Mouse (Mus musculus): ENCODE measurements at regions not wholly inside any gene's neighbourhood (a gene's known extent, or its start where the extent isn't known, plus 50 kb on each side); places are given as distances from the start of the nearest gene placed in this dataset.
A peak's percentile ranks its signal among the peaks of the same experiment; 100 is the strongest.

- H3K4me3 ChIP-seq (ENCODE audit: low read depth, low read length) = no peak overlapping the region
- 68% methylated on average over 5 of the region's 5 CpGs for WGBS
- peaks cover 22% of the 10 kb centered on the region for H3K4me1 ChIP-seq (ENCODE audit: control insufficient read depth, insufficient read depth, low read length)
- no peak overlapping the region for H3K27ac ChIP-seq (ENCODE audit: low read depth, low read length)
- no peaks in the 10 kb centered on the region for H3K27me3 ChIP-seq (ENCODE audit: control insufficient read depth, insufficient read depth, low read length)
- ATAC-seq (ENCODE audit: low FRiP score) = no peak
- H3K9me3 ChIP-seq (ENCODE audit: control insufficient read depth, low read length) = no peaks in the 10 kb centered on the region
- no peaks in the 10 kb centered on the region for H3K36me3 ChIP-seq (ENCODE audit: control insufficient read depth, insufficient read depth, low read length)
- no peak overlapping the region for H3K4me2 ChIP-seq
- no peak overlapping the region for H3K9ac ChIP-seq (ENCODE audit: low read length)
- DNase-seq (ENCODE audit: low spot score, missing footprints) = peak; percentile 64
These were observed 143.2 kb upstream of the Irf2bp2 start for GRCm38 (mm10) chr8:126737032-126737431.

- Histone ChIP-seq H3K27ac (ENCODE audit: low read depth, low read length) (0 out of 2 replicates have a peak overlapping the region, but pooled peaks have one; percentile 11), H3K9me3 (ENCODE audit: control insufficient read depth, low read length) (no peaks in the 10 kb centered on the region), H3K27me3 (ENCODE audit: control insufficient read depth, insufficient read depth, low read length) (no peaks in the 10 kb centered on the region), H3K9ac (ENCODE audit: low read length) (peak overlapping the region; percentile 45; the same call in 1 of the 2 replicates), H3K4me2 (no peak overlapping the region), H3K4me1 (ENCODE audit: control insufficient read depth, insufficient read depth, low read length) (peaks cover 21% of the 10 kb centered on the region), H3K4me3 (ENCODE audit: low read depth, low read length) (no peak overlapping the region), H3K36me3 (ENCODE audit: control insufficient read depth, insufficient read depth, low read length) (no peaks in the 10 kb centered on the region)
- DNase-seq (ENCODE audit: low spot score, missing footprints) = peak; percentile 91
- WGBS = 28% methylated on average over 10 of the region's 10 CpGs
- peak; percentile 57 for ATAC-seq (ENCODE audit: low FRiP score)
These were observed 142.7 kb upstream of the Irf2bp2 start for GRCm38 (mm10) chr8:126736441-126736962.

DNA sequence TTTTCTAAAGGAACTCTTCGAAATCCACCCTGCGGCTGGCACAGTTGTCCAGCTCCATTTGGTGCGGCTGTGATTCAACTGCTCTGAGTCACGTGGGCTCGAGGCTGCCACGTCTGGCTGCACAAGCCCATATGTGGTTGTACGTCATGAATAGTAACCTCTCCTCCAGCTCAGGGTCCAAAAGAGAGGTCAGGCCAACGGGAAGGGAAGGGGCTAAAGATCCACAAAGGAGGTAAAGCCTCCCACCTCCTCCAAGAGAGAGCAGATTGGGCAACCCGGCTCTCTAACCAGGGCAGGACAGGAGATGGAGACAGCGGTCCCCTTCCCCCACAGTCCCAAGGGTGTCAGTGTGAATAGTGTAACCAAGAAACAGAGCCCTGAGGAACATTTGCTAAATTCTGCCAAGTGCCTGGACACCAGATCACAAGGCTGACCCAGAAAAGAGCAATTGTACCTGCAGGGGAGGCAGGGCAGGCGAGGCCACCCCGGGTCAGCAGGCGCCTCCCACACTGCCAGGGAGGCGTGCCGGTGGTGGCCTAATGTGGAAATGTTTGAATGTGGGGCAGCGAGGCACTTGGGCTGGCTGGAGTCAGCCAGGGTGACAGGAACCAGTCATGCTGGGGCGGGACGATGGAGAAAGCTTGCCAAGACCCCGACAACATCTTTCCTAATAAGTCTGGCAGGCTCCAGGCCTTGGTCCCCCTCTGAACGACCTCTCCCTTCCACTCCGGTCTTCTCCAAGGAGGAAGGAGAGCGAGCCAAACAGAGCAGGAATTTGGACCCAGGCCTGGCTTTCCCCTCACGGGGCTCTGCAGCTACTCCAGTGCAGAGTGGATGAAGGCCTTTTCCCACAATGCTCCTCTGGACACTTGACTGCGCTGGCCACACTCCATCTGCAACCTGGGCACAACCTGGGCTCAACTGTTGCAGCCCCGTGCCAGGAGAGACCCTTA lies 142.0 kb upstream of the Irf2bp2 start:
- Histone ChIP-seq H3K9ac (ENCODE audit: low read length) (peak overlapping the region; percentile 45; the same call in 1 of the 2 replicates), H3K4me3 (ENCODE audit: low read depth, low read length) (no peak overlapping the region), H3K27me3 (ENCODE audit: control insufficient read depth, insufficient read depth, low read length) (no peaks in the 10 kb centered on the region), H3K4me2 (no peak overlapping the region), H3K36me3 (ENCODE audit: control insufficient read depth, insufficient read depth, low read length) (no peaks in the 10 kb centered on the region), H3K9me3 (ENCODE audit: control insufficient read depth, low read length) (no peaks in the 10 kb centered on the region), H3K4me1 (ENCODE audit: control insufficient read depth, insufficient read depth, low read length) (peaks cover 17% of the 10 kb centered on the region), H3K27ac (ENCODE audit: low read depth, low read length) (0 out of 2 replicates have a peak overlapping the region, but pooled peaks have one; percentile 11)
- DNase-seq (ENCODE audit: low spot score, missing footprints) (peak; percentile 89), ATAC-seq (ENCODE audit: low FRiP score) (peak; percentile 62)
- 48% methylated on average over 25 of the region's 25 CpGs for WGBS

DNA sequence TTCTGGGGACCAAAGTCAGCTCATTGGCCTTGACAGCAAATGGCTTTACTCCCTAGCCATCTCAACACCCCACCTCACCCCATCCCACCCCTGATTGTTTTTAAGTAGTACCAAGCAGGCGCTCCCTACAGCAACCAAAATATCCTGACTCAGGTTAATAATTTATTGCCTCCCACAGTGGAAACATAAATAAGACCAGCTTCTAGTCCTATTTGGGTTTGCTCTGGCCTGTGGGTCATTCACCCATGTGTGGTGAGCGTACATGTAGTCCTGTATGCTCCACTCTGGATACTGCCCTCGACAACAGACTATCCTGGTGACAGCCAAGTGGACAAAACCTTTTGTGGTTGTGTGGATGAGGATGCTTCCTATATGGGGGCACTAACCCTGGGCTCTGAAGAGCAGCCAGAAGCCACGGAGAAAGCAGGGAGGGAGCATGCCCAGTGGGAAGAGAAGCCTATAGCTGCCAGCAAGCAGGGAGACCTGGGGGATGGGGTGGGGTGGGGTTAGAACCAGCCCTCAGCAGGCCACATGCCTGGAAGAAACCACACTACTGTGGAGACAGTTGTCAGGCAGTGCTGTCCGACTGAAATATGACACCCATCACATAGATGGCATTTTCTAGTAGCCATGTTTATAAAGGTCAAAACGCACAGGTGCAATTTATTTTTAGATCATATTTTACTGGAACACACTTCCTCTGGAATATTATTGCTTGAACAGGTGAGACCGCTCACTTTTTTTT lies 141.1 kb upstream of the Irf2bp2 start:
- H3K27ac ChIP-seq (ENCODE audit: low read depth, low read length) = no peak overlapping the region
- 70% methylated on average over 7 of the region's 7 CpGs for WGBS
- peaks cover 17% of the 10 kb centered on the region for H3K4me1 ChIP-seq (ENCODE audit: control insufficient read depth, insufficient read depth, low read length)
- 0 out of 2 replicates have a peak, but pooled peaks have one; percentile 42 for ATAC-seq (ENCODE audit: low FRiP score)
- no peak overlapping the region for H3K4me2 ChIP-seq
- no peaks in the 10 kb centered on the region for H3K36me3 ChIP-seq (ENCODE audit: control insufficient read depth, insufficient read depth, low read length)
- no peaks in the 10 kb centered on the region for H3K9me3 ChIP-seq (ENCODE audit: control insufficient read depth, low read length)
- no peaks in the 10 kb centered on the region for H3K27me3 ChIP-seq (ENCODE audit: control insufficient read depth, insufficient read depth, low read length)
- DNase-seq (ENCODE audit: low spot score, missing footprints) = peak; percentile 75
- H3K9ac ChIP-seq (ENCODE audit: low read length) = no peak overlapping the region
- no peak overlapping the region for H3K4me3 ChIP-seq (ENCODE audit: low read depth, low read length)

DNA sequence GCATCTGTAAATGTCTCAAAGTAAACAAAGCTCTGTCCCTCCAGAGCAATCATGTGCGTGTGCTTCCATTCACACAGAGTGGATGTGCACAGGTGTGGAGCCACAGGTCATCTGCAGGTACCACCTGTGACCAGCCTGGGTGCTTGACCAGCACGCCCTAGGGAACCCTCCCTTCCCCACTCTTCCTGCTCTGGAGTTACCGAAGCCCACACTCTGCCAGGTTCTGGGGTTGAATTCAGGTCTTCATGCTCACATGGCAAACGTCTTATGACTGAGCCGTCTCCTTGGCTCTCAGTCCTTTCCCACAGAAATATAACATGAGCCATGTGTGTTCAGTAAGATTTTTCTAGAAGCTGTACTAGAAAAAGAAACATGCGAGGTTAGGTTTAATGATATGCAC lies 140.0 kb upstream of the Irf2bp2 start:
- Histone ChIP-seq H3K36me3 (ENCODE audit: control insufficient read depth, insufficient read depth, low read length) (no peaks in the 10 kb centered on the region), H3K4me1 (ENCODE audit: control insufficient read depth, insufficient read depth, low read length) (peaks cover 17% of the 10 kb centered on the region), H3K9me3 (ENCODE audit: control insufficient read depth, low read length) (no peaks in the 10 kb centered on the region), H3K4me3 (ENCODE audit: low read depth, low read length) (no peak overlapping the region), H3K4me2 (no peak overlapping the region), H3K27ac (ENCODE audit: low read depth, low read length) (no peak overlapping the region), H3K9ac (ENCODE audit: low read length) (no peak overlapping the region), H3K27me3 (ENCODE audit: control insufficient read depth, insufficient read depth, low read length) (no peaks in the 10 kb centered on the region)
- 88% methylated on average over 6 of the region's 6 CpGs for WGBS
- no peak for ATAC-seq (ENCODE audit: low FRiP score)
- peak; percentile 76 for DNase-seq (ENCODE audit: low spot score, missing footprints)

DNA sequence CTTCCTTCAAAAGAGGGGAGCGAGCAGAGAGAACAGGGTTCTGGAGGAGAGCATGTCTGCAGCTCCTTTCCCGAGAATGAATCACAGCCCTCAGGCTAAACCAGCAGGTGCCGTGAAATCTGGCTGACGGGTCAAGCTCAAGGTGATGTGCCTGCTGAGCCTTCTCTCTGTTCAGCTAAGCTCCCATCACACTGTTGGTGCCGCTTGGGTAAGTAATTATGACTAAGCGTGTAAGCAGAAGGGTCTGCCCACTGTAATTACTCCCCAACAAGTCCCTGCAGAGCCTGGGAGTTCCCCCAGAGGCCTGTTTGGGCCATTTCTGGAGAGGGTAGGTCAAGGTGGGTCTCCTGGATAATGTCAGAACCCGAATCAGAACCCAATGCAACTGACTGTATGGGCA lies 139.5 kb upstream of the Irf2bp2 start:
- Histone ChIP-seq H3K9me3 (ENCODE audit: control insufficient read depth, low read length) (no peaks in the 10 kb centered on the region), H3K27ac (ENCODE audit: low read depth, low read length) (no peak overlapping the region; the same call in 1 of the 2 replicates), H3K27me3 (ENCODE audit: control insufficient read depth, insufficient read depth, low read length) (no peaks in the 10 kb centered on the region), H3K4me2 (no peak overlapping the region), H3K36me3 (ENCODE audit: control insufficient read depth, insufficient read depth, low read length) (no peaks in the 10 kb centered on the region), H3K4me1 (ENCODE audit: control insufficient read depth, insufficient read depth, low read length) (peaks cover 17% of the 10 kb centered on the region), H3K4me3 (ENCODE audit: low read depth, low read length) (no peak overlapping the region), H3K9ac (ENCODE audit: low read length) (no peak overlapping the region)
- 52% methylated on average over 7 of the region's 7 CpGs for WGBS
- peak; percentile 84 for DNase-seq (ENCODE audit: low spot score, missing footprints)
- no peak for ATAC-seq (ENCODE audit: low FRiP score)

DNA sequence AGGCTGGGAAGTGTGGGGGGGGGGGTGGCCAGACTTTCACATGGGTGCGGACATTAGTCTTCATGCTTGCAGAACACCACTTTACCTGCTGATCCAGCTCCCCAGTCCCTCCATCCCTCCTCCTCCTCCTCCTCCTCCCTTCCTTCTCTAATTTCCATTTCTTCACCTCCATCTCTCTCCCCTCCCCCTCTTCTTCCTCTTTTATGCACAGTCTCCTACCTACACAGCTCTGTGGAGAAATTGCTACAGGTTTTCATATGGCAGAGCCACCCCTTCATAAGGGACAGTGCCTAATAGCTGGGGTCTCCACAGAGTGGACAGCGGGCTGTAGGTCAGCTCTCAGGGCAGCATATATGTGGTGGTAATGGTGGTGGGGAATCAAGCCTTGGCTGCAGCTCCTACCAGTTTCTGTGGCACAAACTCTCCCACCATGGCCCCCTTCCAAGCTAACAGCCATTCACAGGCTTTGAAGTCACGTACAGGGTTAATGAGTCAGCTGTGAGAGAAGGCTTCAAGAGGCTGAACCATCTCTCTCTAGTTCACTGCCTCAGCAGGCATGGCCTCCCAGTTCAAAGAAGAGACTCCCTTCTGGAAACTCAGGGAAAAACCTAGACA lies 136.3 kb upstream of the Irf2bp2 start:
- no peaks in the 10 kb centered on the region for H3K36me3 ChIP-seq (ENCODE audit: control insufficient read depth, insufficient read depth, low read length)
- H3K4me1 ChIP-seq (ENCODE audit: control insufficient read depth, insufficient read depth, low read length) = peaks cover 4% of the 10 kb centered on the region; the same call in 1 of the 2 replicates
- no peak overlapping the region for H3K27ac ChIP-seq (ENCODE audit: low read depth, low read length)
- H3K4me2 ChIP-seq = no peak overlapping the region
- no peaks in the 10 kb centered on the region; the same call in 1 of the 2 replicates for H3K9me3 ChIP-seq (ENCODE audit: control insufficient read depth, low read length)
- H3K4me3 ChIP-seq (ENCODE audit: low read depth, low read length) = no peak overlapping the region
- no peaks in the 10 kb centered on the region for H3K27me3 ChIP-seq (ENCODE audit: control insufficient read depth, insufficient read depth, low read length)
- no peak overlapping the region for H3K9ac ChIP-seq (ENCODE audit: low read length)
- no peak for ATAC-seq (ENCODE audit: low FRiP score)
- peak; percentile 56 for DNase-seq (ENCODE audit: low spot score, missing footprints)
- 84% methylated on average over 2 of the region's 3 CpGs for WGBS

- no peak overlapping the region for H3K27ac ChIP-seq (ENCODE audit: low read depth, low read length)
- H3K4me3 ChIP-seq (ENCODE audit: low read depth, low read length) = no peak overlapping the region
These were observed 135.3 kb upstream of the Irf2bp2 start for GRCm38 (mm10) chr8:126728987-126729632.

More at GRCm38 (mm10) chr8:126728987-126729632, 135.3 kb upstream of the Irf2bp2 start:
- no peak for ATAC-seq (ENCODE audit: low FRiP score)
- H3K4me2 ChIP-seq = no peak overlapping the region
- H3K9me3 ChIP-seq (ENCODE audit: control insufficient read depth, low read length) = no peaks in the 10 kb centered on the region; the same call in 1 of the 2 replicates
- no peak overlapping the region for H3K9ac ChIP-seq (ENCODE audit: low read length)
- DNase-seq (ENCODE audit: low spot score, missing footprints) = peak; percentile 54
- H3K4me1 ChIP-seq (ENCODE audit: control insufficient read depth, insufficient read depth, low read length) = peaks cover 4% of the 10 kb centered on the region; the same call in 1 of the 2 replicates
- H3K36me3 ChIP-seq (ENCODE audit: control insufficient read depth, insufficient read depth, low read length) = no peaks in the 10 kb centered on the region
- no peaks in the 10 kb centered on the region for H3K27me3 ChIP-seq (ENCODE audit: control insufficient read depth, insufficient read depth, low read length)
- WGBS = 91% methylated on average over 12 of the region's 12 CpGs

Data from midbrain, embryonic 11.5 days (tissue).